Mouse (Mus musculus) right cerebral cortex, postnatal 14 days (tissue): Measurements from ENCODE around the gene Rabgap1l.

Experiments used
- DNase-seq: peaks from one replicate; pipeline ENCODE4 v3.0.0; 2022

Gene Rabgap1l

GRCm38 (mm10) chr1:160787164-160787563 lies 5.8 kb downstream of the Rabgap1l start:
- no peak for DNase-seq

- DNase-seq: no peak
Measured at GRCm38 (mm10) chr1:160786571-160786970, 6.4 kb downstream of the Rabgap1l start.

GRCm38 (mm10) chr1:160785681-160786225 lies 7.3 kb downstream of the Rabgap1l start:
- no peak for DNase-seq

GRCm38 (mm10) chr1:160784122-160784521 lies 8.9 kb downstream of the Rabgap1l start:
- DNase-seq: no peak

- no peak for DNase-seq
Measured at GRCm38 (mm10) chr1:160774166-160774565, 18.8 kb downstream of the Rabgap1l start.

- no peak for DNase-seq
Measured at GRCm38 (mm10) chr1:160765565-160765964, 27.4 kb downstream of the Rabgap1l start.

GRCm38 (mm10) chr1:160758243-160758642 lies 34.8 kb downstream of the Rabgap1l start:
- peak; percentile 55 for DNase-seq

GRCm38 (mm10) chr1:160755359-160755758 lies 37.7 kb downstream of the Rabgap1l start:
- DNase-seq: no peak

- DNase-seq: no peak
Measured at GRCm38 (mm10) chr1:160750629-160751028, 42.4 kb downstream of the Rabgap1l start.

- DNase-seq: no peak
Measured at GRCm38 (mm10) chr1:160746786-160747185, 46.2 kb downstream of the Rabgap1l start.

- DNase-seq: no peak
Measured at GRCm38 (mm10) chr1:160745238-160745930, 47.6 kb downstream of the Rabgap1l start.

GRCm38 (mm10) chr1:160744009-160744408 lies 49.0 kb downstream of the Rabgap1l start:
- DNase-seq: no peak

GRCm38 (mm10) chr1:160743229-160743628 lies 49.8 kb downstream of the Rabgap1l start:
- peak; percentile 48 for DNase-seq

GRCm38 (mm10) chr1:160740650-160741049 lies 52.4 kb downstream of the Rabgap1l start:
- DNase-seq: no peak

GRCm38 (mm10) chr1:160734743-160735142 lies 58.3 kb downstream of the Rabgap1l start:
- DNase-seq: no peak

GRCm38 (mm10) chr1:160729944-160730343 lies 63.1 kb downstream of the Rabgap1l start:
- DNase-seq: no peak

- no peak for DNase-seq
Measured at GRCm38 (mm10) chr1:160717742-160718141, 75.3 kb downstream of the Rabgap1l start.

- DNase-seq: peak; percentile 9
Measured at GRCm38 (mm10) chr1:160714685-160715084, 78.3 kb downstream of the Rabgap1l start.

GRCm38 (mm10) chr1:160713887-160714286 lies 79.1 kb downstream of the Rabgap1l start:
- DNase-seq: no peak

- no peak for DNase-seq
Measured at GRCm38 (mm10) chr1:160713383-160713782, 79.6 kb downstream of the Rabgap1l start.

GRCm38 (mm10) chr1:160710539-160710938 lies 82.5 kb downstream of the Rabgap1l start:
- no peak for DNase-seq

GRCm38 (mm10) chr1:160704596-160704995 lies 88.4 kb downstream of the Rabgap1l start:
- DNase-seq: no peak

GRCm38 (mm10) chr1:160703813-160704212 lies 89.2 kb downstream of the Rabgap1l start:
- no peak for DNase-seq

- peak; percentile 90 for DNase-seq
Measured at GRCm38 (mm10) chr1:160693094-160693447, 99.9 kb downstream of the Rabgap1l start.
